Mouse (Mus musculus): Measurements from ENCODE around the gene Acox2. TPM values are rescaled to one million over a fixed set of nuclear protein-coding genes. Genes with fewer than 3 reads are reported as not detected.

Acox2 gene
- polyA plus RNA-seq, 1 experiment: 0.35 TPM

- Histone ChIP-seq H3K27ac (ENCODE audit: control insufficient read depth, insufficient read depth, low read depth, low read length) (no peak overlapping the region), H3K27me3 (ENCODE audit: control insufficient read depth, insufficient read depth, low read length) (no peaks in the 10 kb centered on the region), H3K36me3 (ENCODE audit: control insufficient read depth, insufficient read depth, low read length) (no peaks in the 10 kb centered on the region), H3K4me1 (ENCODE audit: control insufficient read depth, insufficient read depth, low read length) (peaks cover 9% of the 10 kb centered on the region), H3K4me3 (ENCODE audit: control insufficient read depth, low read depth, low read length) (no peak overlapping the region)
- TF ChIP-seq POLR2A (IDR thresholded peaks at IDR 0.05; ENCODE audit: control insufficient read depth, low read depth, low read length) (no peak), CTCF (IDR thresholded peaks at IDR 0.05; ENCODE audit: control insufficient read depth, insufficient read depth, insufficient replicate concordance, low read depth, low read length) (no peak)
Observed at GRCm38 (mm10) chr14:8212996-8213395, 46.2 kb downstream of the Acox2 start.

DNA sequence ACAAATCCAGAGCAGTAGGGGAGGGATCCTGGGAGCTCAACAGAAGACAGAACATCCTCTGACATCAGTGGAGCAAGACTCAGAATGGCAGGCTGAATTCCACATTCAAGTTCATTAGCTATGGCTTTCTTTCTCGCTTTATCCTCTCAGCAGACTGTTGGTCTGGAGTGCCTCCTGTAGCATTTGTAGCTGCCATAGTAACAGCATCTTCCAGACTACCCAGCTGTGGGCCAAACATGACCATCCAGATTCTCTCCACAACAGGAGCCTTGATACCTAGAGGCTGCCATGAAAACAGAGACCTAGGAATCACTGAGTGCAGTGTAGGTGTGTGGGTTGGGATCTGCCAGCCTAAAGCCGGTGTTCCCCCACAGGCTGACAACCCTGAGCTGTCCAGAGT, 49.3 kb downstream of the Acox2 start:
- H3K27me3 ChIP-seq (ENCODE audit: control insufficient read depth, insufficient read depth, low read length): no peaks in the 10 kb centered on the region
- H3K36me3 ChIP-seq (ENCODE audit: control insufficient read depth, insufficient read depth, low read length): no peaks in the 10 kb centered on the region
- no peak overlapping the region for H3K27ac ChIP-seq (ENCODE audit: control insufficient read depth, insufficient read depth, low read depth, low read length)
- TF ChIP-seq POLR2A (IDR thresholded peaks at IDR 0.05; ENCODE audit: control insufficient read depth, low read depth, low read length) (no peak), CTCF (IDR thresholded peaks at IDR 0.05; ENCODE audit: control insufficient read depth, insufficient read depth, insufficient replicate concordance, low read depth, low read length) (no peak)
- peaks cover 5% of the 10 kb centered on the region for H3K4me1 ChIP-seq (ENCODE audit: control insufficient read depth, insufficient read depth, low read length)
- no peak overlapping the region for H3K4me3 ChIP-seq (ENCODE audit: control insufficient read depth, low read depth, low read length)

DNA sequence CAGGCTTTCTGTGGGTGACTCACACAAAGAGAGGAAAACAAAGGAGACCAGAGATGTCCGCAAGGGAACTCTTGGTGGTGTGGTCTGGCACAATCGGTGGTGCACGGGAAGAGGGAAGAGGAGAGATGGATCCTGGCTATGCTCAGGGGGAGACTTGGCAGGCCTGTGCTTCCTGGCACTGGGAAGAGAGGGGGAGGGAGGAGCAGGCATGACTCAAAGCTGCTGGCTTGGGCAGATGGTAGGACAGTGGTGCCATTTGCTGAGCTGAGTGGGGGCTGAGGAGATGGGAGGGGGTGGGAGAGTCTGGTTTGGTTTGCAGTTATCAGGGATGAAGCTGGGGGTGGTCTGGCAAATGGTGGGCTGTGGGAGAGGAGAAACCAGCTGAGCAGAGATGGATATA, 50.3 kb downstream of the Acox2 start:
- Histone ChIP-seq H3K36me3 (ENCODE audit: control insufficient read depth, insufficient read depth, low read length) (no peaks in the 10 kb centered on the region), H3K4me3 (ENCODE audit: control insufficient read depth, low read depth, low read length) (no peak overlapping the region), H3K27me3 (ENCODE audit: control insufficient read depth, insufficient read depth, low read length) (no peaks in the 10 kb centered on the region), H3K27ac (ENCODE audit: control insufficient read depth, insufficient read depth, low read depth, low read length) (no peak overlapping the region), H3K4me1 (ENCODE audit: control insufficient read depth, insufficient read depth, low read length) (no peaks in the 10 kb centered on the region; the same call in 1 of the 2 replicates)
- TF ChIP-seq POLR2A (IDR thresholded peaks at IDR 0.05; ENCODE audit: control insufficient read depth, low read depth, low read length): no peak
- no peak for TF ChIP-seq CTCF (IDR thresholded peaks at IDR 0.05; ENCODE audit: control insufficient read depth, insufficient read depth, insufficient replicate concordance, low read depth, low read length)

DNA sequence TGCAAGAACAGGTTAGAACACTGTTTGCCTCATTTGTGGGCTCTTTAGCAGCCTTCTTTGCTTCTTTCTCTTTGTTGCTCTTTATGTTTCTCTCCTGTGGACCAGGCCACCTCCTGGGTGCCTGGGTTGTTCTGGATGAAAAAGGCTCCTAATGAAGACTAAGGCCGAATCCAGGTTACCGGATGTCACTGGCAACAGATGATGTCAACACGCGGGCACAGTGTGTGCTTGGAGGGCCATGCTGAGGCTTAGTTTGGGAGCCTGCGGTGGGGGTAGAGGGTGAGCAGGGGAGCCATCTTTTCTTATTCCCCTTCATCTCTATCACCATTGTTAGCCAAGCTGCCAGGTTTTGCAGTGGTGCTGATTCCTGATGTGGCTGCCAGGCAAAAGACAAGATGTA, 51.6 kb downstream of the Acox2 start:
- no peaks in the 10 kb centered on the region for H3K4me1 ChIP-seq (ENCODE audit: control insufficient read depth, insufficient read depth, low read length)
- H3K27me3 ChIP-seq (ENCODE audit: control insufficient read depth, insufficient read depth, low read length): no peaks in the 10 kb centered on the region
- TF ChIP-seq CTCF (IDR thresholded peaks at IDR 0.05; ENCODE audit: control insufficient read depth, insufficient read depth, insufficient replicate concordance, low read depth, low read length): no peak
- no peak for TF ChIP-seq POLR2A (IDR thresholded peaks at IDR 0.05; ENCODE audit: control insufficient read depth, low read depth, low read length)
- H3K4me3 ChIP-seq (ENCODE audit: control insufficient read depth, low read depth, low read length): no peak overlapping the region
- no peak overlapping the region for H3K27ac ChIP-seq (ENCODE audit: control insufficient read depth, insufficient read depth, low read depth, low read length)
- no peaks in the 10 kb centered on the region for H3K36me3 ChIP-seq (ENCODE audit: control insufficient read depth, insufficient read depth, low read length)

DNA sequence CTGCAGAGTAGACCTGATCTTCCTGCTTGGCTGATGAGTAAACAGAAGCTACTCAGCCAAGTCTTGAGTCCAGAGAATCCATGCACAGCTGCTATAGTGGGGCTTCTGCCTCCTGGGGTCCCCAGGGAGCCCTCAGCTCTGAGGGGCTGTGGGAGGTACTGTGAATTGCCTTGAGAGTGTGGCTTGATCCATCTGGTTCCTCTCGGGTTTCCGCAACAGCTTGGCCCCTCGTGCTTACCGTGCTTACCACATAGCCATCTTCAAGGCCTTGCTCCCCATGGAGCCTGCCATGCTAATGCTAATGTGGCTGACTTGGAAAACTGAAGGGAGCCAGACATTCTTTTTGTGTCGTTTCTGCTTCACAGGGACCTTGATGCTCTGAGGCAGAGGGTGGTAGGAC, 52.0 kb downstream of the Acox2 start:
- TF ChIP-seq POLR2A (IDR thresholded peaks at IDR 0.05; ENCODE audit: control insufficient read depth, low read depth, low read length) (no peak), CTCF (IDR thresholded peaks at IDR 0.05; ENCODE audit: control insufficient read depth, insufficient read depth, insufficient replicate concordance, low read depth, low read length) (no peak)
- Histone ChIP-seq H3K36me3 (ENCODE audit: control insufficient read depth, insufficient read depth, low read length) (no peaks in the 10 kb centered on the region), H3K4me3 (ENCODE audit: control insufficient read depth, low read depth, low read length) (no peak overlapping the region), H3K4me1 (ENCODE audit: control insufficient read depth, insufficient read depth, low read length) (no peaks in the 10 kb centered on the region), H3K27me3 (ENCODE audit: control insufficient read depth, insufficient read depth, low read length) (no peaks in the 10 kb centered on the region), H3K27ac (ENCODE audit: control insufficient read depth, insufficient read depth, low read depth, low read length) (no peak overlapping the region)

DNA sequence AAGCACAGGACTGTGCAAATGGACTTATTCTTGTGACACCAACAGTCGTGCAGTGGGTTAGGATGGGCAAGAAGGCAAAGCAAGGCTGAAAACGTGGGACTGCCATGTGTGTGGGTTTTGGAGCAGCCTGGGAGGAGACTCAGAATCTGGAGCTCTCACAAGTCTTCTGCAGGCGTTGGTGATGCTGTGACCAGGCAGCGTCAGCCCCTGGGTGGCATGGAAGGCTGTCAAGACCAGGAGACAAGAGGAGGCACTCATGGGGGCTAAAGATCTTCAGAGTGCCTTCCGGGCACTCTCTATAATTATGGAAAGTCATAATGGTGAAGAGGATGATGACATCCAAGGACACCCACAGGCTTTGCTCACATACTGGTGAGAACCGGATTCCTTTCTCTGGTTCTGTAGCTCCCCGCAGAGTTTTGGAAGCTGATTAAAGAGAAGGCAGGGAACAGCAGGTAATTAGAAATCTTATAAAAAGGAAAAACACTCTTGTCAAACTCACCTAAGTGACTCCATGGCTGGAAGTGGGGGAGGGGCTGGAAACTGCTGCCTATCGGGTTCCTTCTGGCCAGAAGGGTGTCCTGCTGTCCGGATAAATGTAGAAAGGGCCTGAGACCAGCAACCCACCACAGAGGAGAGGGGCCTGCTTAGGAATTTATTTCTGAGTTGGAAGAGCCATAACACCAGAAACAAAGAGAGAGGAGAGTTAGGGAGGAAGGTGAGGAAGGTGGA, 52.8 kb downstream of the Acox2 start:
- H3K4me1 ChIP-seq (ENCODE audit: control insufficient read depth, insufficient read depth, low read length): no peaks in the 10 kb centered on the region
- H3K27me3 ChIP-seq (ENCODE audit: control insufficient read depth, insufficient read depth, low read length): no peaks in the 10 kb centered on the region
- TF ChIP-seq POLR2A (IDR thresholded peaks at IDR 0.05; ENCODE audit: control insufficient read depth, low read depth, low read length) (no peak), CTCF (IDR thresholded peaks at IDR 0.05; ENCODE audit: control insufficient read depth, insufficient read depth, insufficient replicate concordance, low read depth, low read length) (no peak)
- no peak overlapping the region for H3K27ac ChIP-seq (ENCODE audit: control insufficient read depth, insufficient read depth, low read depth, low read length)
- H3K4me3 ChIP-seq (ENCODE audit: control insufficient read depth, low read depth, low read length): no peak overlapping the region
- H3K36me3 ChIP-seq (ENCODE audit: control insufficient read depth, insufficient read depth, low read length): no peaks in the 10 kb centered on the region

GRCm38 (mm10) chr14:8201715-8202114, 57.4 kb downstream of the Acox2 start:
- H3K27ac ChIP-seq (ENCODE audit: control insufficient read depth, insufficient read depth, low read depth, low read length): no peak overlapping the region
- H3K4me1 ChIP-seq (ENCODE audit: control insufficient read depth, insufficient read depth, low read length): no peaks in the 10 kb centered on the region
- H3K36me3 ChIP-seq (ENCODE audit: control insufficient read depth, insufficient read depth, low read length): no peaks in the 10 kb centered on the region
- H3K27me3 ChIP-seq (ENCODE audit: control insufficient read depth, insufficient read depth, low read length): no peaks in the 10 kb centered on the region
- H3K4me3 ChIP-seq (ENCODE audit: control insufficient read depth, low read depth, low read length): no peak overlapping the region
- TF ChIP-seq POLR2A (IDR thresholded peaks at IDR 0.05; ENCODE audit: control insufficient read depth, low read depth, low read length): no peak
- TF ChIP-seq CTCF (IDR thresholded peaks at IDR 0.05; ENCODE audit: control insufficient read depth, insufficient read depth, insufficient replicate concordance, low read depth, low read length): no peak

Measured in testis, adult 2 months (tissue).